Mouse (Mus musculus) testis, adult 2 months (tissue): ENCODE measurements around the gene Elof1.

Experiments used
- CTCF ChIP-seq: fragments of 200-500 bp; IDR thresholded peaks from 2 replicates; pipeline ENCODE4 v1.5.1; 2012; ENCODE audit warnings: low read depth, mild to moderate bottlenecking, inconsistent platforms, low read length, moderate library complexity; ENCODE audit not compliant: control insufficient read depth, insufficient read depth, insufficient replicate concordance
- POLR2A ChIP-seq: fragments of 200-500 bp; IDR thresholded peaks from 2 replicates; pipeline ENCODE4 v1.6.1; 2012; ENCODE audit warnings: low read depth, mild to moderate bottlenecking, inconsistent platforms, low read length, moderate library complexity; ENCODE audit not compliant: control insufficient read depth

DNA sequence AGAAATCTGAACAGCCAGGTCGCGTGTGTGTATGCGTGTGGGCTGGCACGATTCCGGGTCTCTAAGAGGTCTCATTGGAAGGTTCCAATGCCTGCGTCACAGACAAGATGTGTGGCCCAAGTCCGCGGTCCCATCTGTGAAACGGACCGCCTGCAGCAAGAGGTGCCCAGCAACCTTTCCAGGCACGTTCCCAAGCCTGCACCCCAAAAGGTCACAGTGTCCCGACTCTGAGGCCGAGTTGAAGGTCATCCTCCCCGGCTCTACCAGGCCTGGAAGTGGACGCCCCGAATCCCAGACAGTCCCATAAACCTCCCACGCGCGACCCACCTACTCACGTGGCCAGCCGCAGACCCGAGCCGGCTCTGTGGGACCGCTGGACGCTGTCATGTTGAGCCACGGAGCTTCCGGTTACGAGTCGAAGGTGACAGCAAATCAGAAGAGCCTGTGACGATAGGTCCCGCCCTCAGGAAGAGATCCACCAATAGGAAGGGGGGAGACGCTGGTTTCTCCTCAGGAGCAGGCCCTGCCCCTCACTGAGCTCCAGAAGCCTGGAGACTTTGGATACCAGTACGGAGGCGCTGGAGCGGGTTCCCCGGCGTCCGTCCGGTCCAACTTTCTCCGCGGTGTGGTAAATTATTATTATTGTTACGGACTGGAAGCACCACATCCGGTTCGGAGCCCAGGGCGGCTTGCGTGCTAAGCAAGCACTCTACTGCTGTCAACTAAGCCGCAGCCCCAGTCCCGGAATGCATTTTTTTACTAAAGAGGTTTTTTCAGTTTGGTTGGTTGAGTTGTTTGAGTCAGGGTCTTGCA lies 31.7 kb downstream of the Elof1 start, which contains the start of gene Ecsit:
- TF ChIP-seq CTCF (no peak), POLR2A (peak; percentile 68)
